Mouse (Mus musculus): ENCODE results near the gene Memo1.
A peak's percentile ranks its signal among the peaks of the same experiment; 100 is the strongest.
"Not testable (repeated sequence)": the region's sequence is repeated elsewhere in the genome, so short reads cannot be mapped to it uniquely, and the experiment has no call there.

The Memo1 gene

DNA sequence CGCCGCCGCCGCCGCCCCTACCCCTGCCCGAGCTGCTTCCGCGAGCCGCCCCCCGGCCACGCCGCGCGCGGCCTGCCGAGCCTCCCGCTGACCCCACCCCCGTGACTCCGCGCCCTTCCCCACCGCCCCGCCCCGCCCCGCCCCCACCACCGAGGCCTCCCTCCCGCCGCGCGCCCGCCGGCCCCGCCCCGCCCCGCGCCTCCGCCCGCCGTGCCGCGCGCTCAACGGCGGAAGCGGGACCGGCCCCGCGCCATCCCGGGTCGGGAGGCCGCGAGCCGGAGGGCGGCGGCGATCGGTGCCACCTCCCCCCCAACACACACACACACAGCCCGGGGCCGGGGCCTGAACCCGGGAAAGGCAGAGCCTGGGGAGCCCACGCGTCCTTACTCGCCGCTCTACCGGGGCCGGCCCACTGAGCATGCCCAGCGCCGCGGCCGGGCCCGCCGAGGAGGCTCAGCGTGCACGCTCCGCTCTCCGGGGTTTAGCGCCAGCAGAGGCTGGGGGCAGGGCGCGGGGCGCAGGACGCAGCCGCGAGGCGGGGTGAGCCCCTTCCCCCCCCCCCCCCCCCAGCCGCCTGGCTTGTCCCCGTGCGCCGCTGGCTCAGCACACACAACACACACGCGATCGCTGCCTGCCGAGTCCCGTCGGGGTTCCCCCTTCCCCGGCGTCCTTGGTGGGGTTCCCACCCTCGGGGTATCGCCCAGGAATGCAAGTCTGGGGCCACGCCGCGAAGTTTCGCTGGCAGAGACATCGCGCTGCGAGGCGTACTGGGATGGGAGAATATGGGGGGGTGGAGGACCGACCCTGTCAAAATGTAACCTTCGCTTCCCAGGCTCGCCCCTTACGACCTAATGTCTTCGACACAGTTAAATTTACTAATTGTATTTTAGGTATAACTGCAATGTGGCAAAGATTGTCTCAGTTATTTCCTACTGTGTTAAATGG is at the start of gene Memo1:
TSS of gene Memo1 (minus strand) at position 496 of the 945 bp plus-strand sequence.
- peak; percentile 66 to 69 for DNase-seq (ENCODE audit: low read depth in 2 of 2, low spot score in 2 of 2)

- no peak for DNase-seq (ENCODE audit: low read depth in 2 of 2, low spot score in 2 of 2)
These were observed 45.8 kb upstream of the Memo1 start for GRCm38 (mm10) chr17:74341151-74341550.

- peak; percentile 46 to 47 for DNase-seq (ENCODE audit: low read depth in 2 of 2, low spot score in 2 of 2)
These were observed 43.9 kb upstream of the Memo1 start, which contains the start of gene Spast for GRCm38 (mm10) chr17:74338937-74339804. Gene Spast (plus strand): TSS chr17:74338987.

DNA sequence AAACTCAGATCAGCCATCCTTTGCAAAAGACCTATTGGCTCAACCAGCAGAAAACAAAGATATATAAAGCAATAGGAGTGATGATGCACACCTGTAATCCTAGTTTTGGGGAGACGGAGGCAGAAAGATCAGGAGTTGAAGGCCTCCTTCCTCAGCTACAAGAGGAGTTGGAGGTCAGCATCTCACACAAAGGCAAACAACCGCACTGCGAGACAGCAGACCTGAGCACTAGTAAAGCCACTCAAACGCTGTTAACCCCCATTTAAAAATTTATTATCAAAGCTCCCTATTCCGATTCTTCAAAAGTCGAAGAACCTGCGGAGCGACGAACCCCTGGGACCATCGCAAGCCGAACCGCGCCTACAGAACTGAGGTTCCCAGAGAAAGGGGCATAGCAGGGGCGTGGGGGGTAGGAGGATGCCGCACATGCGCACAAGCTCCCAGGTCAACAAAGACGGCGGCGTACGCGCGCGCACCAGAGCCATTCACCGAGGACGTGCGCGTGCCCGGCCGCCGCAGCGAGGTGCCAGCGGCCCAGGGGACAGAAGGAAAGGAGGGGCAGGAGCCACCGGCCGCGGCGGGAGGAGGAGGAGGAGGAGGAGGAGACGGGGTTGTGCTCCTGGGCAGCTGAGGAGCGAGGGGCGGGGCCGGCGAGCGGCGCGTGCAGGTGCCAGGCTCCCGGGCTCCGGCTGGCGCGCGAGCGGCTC is 43.1 kb upstream of the Memo1 start:
- DNase-seq (ENCODE audit: low read depth in 2 of 2, low spot score in 2 of 2) = peak; percentile 86 to 87

DNA sequence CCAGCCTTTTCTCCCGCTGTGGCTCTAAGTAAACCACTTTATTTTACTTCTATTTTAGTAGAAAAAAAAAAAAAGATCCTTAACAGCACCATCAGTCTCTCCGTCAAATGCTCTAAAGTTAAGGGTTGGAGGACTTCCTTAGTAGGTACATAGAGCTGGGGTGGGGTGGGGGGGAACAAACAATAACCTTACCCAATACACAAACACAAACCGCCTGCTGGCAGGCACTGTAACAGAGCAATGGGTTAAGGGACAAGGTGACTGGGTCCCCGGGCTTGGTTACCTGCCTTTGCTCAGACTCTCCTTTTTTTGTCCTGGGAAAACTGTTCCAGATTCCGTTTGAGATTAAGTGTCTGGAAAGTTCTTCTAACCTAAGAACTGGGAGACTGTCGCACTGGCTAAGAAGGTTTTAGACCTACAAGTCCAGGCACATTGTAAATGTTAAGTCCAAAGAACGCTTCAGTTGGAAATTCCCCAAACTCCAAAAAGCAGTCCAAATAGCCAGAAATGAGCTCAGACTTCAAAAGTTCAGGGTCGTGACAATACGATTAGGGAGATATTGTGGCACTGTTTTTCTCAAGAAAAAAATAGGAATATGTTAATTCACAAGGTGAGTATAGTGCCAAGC is 35.8 kb upstream of the Memo1 start:
- no peak for DNase-seq (ENCODE audit: low read depth in 2 of 2, low spot score in 2 of 2)

GRCm38 (mm10) chr17:74328146-74328545 is 32.8 kb upstream of the Memo1 start:
- DNase-seq (ENCODE audit: low read depth in 2 of 2, low spot score in 2 of 2) = peak; percentile 37 to 51

GRCm38 (mm10) chr17:74327195-74327594 is 31.9 kb upstream of the Memo1 start:
- DNase-seq (ENCODE audit: low read depth in 2 of 2, low spot score in 2 of 2) = not testable (repeated sequence)

DNA sequence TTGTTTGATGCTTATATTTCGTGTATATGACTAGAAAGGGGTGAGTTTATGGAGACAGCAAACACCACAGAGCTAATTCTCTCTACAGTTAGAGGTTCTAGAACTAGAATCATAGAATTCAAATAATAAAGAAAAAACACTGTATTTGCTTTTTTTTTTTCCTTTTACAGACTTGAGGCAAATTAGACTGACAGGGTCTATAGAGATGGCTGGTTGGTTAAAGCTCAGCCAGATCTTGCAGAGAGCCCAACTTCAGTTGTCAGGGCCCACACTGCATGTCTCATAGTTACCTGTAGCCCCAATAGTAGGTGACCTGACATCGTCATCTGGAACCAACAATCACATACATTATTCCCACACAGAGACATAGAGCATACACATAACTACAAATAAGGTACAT is 28.5 kb upstream of the Memo1 start, which contains the start of gene Dpy30:
TSS of gene Dpy30 (minus strand) at position 101 of the 400 bp plus-strand sequence.
- DNase-seq (ENCODE audit: low read depth in 2 of 2, low spot score in 2 of 2) = no peak

GRCm38 (mm10) chr17:74322400-74323054 is 27.2 kb upstream of the Memo1 start:
- DNase-seq (ENCODE audit: low read depth in 2 of 2, low spot score in 2 of 2) = peak in 1 of 2 experiments; percentile 39

GRCm38 (mm10) chr17:74318721-74319120 is 23.4 kb upstream of the Memo1 start:
- no peak for DNase-seq (ENCODE audit: low read depth in 2 of 2, low spot score in 2 of 2)

DNA sequence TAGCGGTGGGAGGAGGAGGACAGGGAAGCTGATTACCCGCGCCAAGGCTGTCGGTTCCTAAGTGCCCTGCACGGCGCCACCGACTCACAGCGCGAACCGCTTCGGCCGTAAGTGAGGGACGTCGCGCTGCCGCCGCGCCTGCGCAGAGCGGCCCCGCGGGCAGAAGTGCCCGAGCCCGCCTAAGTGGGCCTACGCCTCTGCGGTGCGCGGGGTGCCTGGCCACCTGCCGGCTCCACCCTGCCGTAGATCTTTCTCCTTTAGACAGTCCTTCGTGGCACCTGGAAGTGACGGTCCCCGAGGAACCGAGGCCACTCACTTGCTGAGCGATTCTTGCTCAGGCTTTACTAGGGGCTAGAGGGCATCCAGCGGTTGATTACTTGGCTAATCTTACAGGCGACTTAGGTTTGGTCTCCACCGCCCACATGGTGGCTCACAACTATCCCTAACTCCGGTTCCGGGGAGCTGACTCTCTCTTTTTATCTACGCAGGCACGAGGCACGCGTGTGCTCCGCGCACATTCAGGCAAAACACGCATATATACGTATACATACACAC is 21.1 kb upstream of the Memo1 start:
- peak; percentile 84 to 87 for DNase-seq (ENCODE audit: low read depth in 2 of 2, low spot score in 2 of 2)

DNA sequence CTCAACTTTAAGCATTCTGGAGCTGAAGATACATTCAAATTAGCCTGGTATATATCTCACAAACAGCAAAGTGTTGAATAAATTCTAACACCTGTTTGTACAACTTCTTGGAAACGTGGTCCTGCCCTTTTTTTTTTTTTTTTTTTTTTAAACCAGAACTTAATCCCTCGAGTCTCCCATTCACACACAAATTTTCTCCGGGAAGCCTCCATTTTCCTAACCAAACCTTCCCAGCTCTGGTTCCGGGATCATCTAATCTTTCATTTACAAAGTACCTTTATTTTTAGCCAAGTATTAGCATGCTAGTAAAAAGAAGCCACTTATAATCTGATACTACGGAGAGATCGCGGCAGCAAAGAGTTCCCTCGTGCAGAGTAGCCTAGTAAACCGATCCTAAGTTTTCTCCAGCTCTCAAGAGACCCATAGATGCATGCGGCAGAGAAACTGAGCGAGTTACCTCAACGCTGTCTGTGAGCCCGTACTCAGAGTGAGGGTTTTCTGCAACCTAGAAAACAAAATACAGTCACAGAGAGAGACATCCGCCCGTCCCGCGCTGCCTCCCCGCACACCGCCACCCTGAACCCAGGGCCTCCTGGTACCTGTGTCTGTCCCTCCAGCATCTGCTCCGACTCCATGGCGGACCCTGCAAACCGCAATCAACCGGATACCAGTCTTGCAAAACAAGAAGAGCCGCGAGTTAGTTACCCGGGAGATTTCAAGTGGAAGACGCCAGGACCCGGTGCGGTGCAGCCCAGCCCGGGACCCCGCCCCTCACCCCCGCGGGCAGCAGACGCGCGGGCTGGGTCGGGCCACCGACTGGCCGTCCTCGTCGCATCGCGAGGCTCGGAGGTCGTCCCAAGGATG is 20.4 kb upstream of the Memo1 start:
- DNase-seq (ENCODE audit: low read depth in 2 of 2, low spot score in 2 of 2) = no peak

DNA sequence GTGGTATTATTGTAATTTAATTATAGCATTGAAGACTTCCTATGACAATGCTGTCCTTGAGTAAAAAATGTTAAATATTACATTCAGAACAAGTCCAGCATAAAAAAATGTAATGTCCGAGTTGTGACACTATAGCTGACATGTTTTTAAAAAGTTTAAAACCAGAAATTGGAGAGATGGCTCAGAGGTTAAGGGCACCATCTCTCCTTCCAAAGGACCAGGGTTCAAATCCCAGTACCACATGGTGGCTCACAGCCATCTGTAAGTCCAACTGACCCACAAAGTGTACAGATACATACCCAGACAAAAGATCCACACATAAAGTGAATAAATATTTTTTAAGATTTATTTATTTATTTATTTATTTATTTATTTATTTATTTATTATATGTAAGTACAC is 10.7 kb upstream of the Memo1 start:
- no peak for DNase-seq (ENCODE audit: low read depth in 2 of 2, low spot score in 2 of 2)

- no peak for DNase-seq (ENCODE audit: low read depth in 2 of 2, low spot score in 2 of 2)
These were observed 10.3 kb upstream of the Memo1 start for GRCm38 (mm10) chr17:74305616-74306015.

- no peak for DNase-seq (ENCODE audit: low read depth in 2 of 2, low spot score in 2 of 2)
These were observed 8.7 kb upstream of the Memo1 start for GRCm38 (mm10) chr17:74304060-74304459.

GRCm38 (mm10) chr17:74300089-74300488 is 4.8 kb upstream of the Memo1 start:
- no peak for DNase-seq (ENCODE audit: low read depth in 2 of 2, low spot score in 2 of 2)

DNA sequence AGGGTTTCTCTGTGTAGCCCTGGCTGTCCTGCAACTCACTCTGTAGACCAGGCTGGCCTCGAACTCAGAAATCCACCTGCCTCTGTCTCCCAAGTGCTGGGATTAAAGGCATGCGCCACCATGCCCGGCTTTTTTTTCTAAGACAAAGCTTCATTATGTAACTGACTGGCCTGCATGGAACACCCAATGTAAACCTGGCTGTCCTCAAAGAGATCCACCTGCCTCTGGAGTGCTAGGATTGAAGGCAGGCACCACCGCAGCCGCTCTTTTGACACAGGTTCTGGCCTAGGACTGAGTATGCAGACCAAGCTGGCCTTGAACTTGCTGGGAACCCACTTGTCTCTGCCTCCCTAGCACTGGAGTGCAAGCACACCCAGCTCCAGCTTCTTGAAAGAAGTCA is 1.7 kb upstream of the Memo1 start:
- DNase-seq (ENCODE audit: low read depth in 2 of 2, low spot score in 2 of 2) = not testable (repeated sequence)

- peak in 1 of 2 experiments; percentile 28 for DNase-seq (ENCODE audit: low read depth in 2 of 2, low spot score in 2 of 2)
These were observed 929 bp upstream of the Memo1 start for GRCm38 (mm10) chr17:74296076-74296823.

All from CD8-positive naive resting alpha-beta T cell, adult 2 months (primary cell).